Mouse (Mus musculus) R1 (cell line): Measurements from ENCODE around the gene Syf2.
A peak's percentile ranks its signal among the peaks of the same experiment; 100 is the strongest.

Experiments
- DNase-seq: peaks from one replicate; pipeline ENCODE4 v3.0.0-alpha.2; 2018; ENCODE audit warnings: low read depth, low spot score

Syf2 gene

DNA sequence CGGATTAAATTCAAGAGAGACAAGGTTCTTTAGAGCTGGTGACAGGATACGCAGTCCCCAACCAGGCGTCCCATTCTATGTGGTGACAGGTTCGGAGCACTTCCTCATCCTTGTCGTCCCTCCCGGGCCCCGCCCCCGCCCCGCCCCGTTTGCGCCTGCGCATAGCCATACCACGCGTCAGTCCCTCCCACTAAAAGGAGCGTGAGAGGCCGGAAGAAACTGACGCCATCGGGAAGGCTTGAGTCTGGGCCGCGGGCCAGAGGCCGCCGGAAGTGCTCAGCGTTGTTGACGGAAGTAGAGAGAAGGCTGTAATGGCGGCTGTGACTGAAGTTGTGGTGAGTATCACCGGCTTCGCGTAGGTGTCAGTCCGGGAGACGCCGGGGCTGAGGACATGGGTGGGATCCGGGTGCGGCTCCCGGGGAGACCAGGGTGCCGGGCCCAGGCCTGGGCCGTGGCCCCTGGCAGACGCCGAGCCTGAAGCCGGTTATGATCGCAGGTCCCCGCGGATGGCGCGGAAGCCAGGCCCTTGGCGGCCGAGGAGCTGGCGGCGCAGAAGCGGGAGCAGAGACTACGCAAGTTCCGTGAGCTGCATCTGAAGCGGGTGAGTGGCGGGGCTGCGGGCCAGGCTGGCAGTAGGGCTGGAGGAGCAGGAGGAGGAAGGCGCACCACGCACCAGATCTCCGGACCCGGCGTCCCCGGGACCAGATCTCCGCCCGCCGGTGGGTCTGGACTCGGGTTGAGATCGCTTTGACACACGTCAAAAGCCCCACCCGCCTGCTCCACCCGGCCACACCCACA is at the start of gene Syf2:
TSS of gene Syf2 (plus strand) at position 215 of the 798 bp plus-strand sequence.
- peak; percentile 98 for DNase-seq

DNA sequence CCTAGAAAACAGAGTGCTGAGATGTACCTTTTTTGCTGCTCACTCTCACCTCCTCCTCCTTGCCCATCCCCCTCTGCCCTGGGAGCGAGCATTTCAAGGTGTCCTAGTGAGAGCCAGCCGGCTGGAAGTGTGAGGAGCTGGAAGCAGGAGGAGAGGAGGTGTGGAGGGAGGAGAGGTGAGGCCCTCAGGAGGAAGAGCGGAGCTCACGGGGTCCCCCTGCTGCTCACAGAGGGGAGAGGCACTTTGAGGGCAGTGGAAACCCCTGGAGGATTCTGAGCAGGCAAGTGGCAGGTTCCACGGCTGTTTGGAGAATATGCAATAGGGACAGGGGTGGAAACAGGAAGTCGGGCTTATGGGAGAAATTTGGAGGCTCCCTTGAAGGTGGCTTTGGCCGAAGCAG is 47.4 kb upstream of the Syf2 start:
- peak; percentile 89 for DNase-seq

DNA sequence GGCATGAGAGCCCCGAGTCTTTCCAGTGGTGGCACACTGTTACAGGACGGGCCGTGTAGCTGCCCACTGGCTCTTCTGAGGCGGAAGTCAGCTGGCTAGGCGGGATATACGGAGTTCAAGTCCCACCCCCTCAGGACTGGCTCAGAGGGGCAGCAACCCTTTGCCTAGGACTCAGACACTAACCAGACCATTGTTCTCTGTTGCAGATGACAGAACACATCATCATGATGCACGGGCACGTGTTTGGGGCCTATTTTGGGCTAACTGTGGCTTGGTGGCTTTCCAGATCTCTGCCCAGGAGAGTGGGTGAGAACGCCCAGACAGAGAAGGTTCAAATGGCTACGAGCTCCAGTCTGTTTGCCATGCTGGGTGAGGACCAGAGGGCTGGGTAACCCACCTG is 46.9 kb upstream of the Syf2 start:
- DNase-seq: peak; percentile 49

DNA sequence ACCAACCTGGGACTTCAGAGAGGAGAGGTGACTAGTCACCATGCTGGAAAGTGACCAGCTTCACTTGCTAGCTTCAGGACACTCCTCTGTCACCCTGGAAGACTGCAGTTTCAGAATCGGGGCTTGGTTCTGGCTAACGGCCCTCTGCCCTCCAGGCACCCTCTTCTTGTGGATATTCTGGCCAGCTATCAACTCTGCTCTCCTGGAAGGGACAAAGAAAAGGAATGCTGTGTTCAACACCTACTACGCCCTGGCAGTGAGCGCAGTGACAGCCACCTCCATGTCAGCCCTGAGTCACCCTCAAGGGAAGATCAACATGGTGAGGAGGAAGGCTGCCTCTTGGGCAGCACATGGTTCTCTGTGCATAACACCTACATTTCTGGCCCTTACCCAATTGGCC is 46.3 kb upstream of the Syf2 start:
- no peak for DNase-seq

DNA sequence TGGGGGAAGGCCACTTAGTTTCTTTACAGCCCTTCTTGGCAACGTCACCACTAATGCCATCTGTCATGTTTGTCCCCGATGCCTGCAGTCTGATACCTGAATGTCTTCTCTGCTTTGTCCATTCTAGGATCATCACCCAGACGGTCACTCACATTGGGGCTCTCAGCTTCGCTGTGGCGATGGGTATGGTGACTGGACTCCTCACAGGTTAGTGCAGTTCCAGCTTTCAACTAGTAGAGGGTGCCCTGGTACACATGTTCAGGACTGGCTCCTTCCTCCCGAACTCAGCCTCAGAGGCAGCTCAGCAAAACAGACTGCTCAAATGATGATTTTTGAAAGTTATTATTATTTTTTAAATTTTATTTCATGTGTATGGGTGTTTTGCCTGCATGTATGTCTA is 38.6 kb upstream of the Syf2 start:
- no peak for DNase-seq

DNA sequence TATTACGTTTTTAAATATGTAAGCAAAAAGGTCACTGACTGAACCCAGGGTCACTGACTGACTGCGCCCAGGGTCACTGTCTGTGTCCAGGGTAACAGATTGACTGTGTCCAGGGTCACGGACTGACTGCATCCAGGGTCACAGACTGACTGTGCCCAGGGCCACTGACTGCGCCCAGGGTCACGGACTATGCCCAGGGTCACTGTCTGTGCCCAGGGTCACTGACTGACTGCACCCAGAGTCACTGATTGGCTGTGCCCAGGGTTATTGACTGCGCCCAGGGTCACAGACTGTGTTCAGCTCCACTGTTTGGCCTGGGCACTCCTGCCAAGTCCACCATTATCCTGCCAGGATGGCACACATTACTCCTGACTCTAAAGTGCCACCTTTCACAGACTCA is 33.4 kb upstream of the Syf2 start:
- no peak for DNase-seq

DNA sequence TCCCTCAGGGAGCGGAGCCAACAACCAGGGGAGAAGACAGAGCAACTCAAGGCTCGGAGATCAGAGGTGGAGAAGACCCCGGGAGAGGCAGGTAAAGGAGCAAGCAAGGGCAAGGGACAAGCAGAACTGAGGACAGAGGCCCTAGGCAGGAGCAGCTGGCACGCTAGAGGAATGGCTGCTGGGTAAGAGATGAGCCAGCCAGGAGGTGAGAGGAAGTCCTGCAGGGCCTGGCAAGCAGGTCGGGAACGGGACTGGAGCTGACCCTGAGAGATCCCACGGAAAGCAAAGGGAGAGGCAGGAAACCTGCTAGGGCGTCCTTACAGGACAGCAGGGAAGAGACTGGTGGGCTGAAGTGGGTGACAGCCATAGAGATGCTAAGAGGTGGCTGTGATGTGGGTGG is 29.6 kb upstream of the Syf2 start:
- DNase-seq: no peak

DNA sequence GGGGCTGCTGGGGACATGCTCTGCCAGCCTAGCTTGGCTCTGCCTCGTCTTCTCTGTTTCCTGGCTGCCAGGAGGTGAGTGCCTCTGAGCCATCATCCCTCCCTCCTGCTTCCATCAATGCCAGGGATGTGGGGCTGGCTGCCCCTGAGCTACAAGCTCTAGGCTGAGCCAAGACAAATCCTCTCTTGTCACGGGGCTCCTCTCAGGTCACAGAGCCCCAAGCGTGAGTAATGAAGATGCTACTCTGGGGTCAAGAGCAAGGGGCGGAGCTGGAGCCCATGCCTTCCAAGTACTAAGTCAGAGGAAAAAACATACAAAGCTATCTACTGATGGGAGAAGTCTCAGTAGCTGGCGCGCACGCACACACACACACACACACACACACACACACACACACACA is 27.7 kb upstream of the Syf2 start:
- no peak for DNase-seq

DNA sequence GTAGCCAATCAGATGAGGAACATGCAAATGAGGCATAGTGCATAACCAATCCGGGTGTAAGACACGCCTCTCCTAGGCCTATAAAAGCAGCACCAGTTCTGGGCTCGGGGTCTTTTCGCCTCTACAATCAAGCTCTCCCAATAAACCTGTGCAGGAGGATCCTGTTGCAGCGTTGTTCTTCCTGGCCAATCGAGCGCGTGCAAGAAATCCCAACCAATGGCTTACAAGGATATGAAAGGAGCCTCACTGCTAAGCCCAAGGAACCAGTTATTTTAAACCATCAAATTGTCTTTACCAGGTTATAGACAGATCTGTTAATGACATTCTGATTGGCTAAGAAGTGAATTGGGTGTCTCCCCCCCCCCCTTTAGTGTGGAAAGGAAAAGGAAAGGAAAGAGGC is 19.3 kb upstream of the Syf2 start:
- peak; percentile 49 for DNase-seq

DNA sequence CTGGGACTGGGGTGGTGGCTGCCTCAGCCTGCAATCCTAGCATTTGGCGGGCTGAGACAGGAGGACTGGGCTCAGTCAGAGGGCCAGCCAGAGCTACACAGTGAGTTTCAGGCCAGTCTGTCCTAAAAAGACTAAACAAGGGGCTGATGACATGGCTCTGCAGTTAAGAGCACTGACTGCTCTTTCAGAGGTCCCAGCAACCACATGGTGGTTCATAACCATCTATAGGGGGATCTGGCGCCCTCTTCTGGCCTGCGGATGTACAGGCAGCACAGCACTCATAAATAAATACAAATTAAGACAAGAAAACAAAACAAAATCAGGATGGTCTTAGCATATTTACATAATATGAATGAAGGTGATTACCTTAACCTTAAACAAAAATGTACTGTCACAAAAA is 17.3 kb upstream of the Syf2 start:
- peak; percentile 85 for DNase-seq

DNA sequence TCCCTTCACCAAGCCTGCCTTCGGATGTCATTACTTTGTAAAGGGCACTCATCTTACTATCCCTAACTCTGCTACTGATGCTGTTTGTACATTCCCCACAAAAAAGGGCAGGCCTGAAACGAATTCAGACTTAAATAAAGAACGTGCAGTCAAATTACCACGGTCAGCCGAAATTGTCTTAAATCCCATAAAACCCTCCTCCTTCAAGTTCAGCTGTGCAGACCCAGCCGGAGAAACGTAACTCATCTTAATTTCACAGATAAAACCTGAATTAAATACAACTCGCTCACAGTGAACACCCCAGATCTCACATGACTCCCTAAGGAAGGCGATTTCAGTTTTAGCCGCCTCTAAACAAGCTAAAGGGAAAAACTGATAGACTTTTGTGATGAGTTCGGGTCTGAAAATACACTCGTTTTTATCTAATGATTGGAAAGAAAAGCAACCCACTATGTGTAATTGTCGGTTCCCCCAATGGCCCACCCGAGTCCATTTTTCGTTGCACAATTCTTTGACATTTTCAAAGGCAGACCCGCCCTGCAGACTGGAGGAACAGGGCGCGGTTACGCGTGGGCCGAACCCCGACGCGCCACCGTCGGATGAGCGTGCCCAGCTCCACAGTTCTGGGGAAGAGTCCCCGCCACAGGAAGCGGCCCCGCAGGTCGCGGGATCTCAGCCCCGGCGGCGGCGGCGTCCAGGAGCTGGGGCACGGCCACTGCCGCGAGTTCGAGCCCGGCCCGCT is 16.4 kb upstream of the Syf2 start:
- DNase-seq: no peak

DNA sequence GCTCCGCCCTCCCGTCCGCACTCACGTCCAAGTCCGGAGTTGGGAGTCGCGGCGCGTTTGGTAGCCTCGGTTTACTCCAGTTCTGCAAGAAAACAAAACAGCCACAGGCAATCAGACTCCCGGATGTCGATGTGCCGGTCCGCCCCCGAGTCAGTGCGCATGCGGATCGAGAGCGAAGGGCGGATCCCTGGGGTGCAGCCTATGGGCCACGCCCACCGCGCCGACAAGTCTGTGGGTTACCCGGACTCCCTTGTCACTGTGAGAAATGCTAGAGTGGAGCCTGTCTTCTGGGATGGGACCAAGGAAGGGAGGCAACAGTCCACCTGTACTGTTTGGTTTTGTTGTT is 15.9 kb upstream of the Syf2 start, which contains the start of gene Tmem50a:
TSS of gene Tmem50a (minus strand) at position 161 of the 346 bp plus-strand sequence.
- peak; percentile 96 for DNase-seq

DNA sequence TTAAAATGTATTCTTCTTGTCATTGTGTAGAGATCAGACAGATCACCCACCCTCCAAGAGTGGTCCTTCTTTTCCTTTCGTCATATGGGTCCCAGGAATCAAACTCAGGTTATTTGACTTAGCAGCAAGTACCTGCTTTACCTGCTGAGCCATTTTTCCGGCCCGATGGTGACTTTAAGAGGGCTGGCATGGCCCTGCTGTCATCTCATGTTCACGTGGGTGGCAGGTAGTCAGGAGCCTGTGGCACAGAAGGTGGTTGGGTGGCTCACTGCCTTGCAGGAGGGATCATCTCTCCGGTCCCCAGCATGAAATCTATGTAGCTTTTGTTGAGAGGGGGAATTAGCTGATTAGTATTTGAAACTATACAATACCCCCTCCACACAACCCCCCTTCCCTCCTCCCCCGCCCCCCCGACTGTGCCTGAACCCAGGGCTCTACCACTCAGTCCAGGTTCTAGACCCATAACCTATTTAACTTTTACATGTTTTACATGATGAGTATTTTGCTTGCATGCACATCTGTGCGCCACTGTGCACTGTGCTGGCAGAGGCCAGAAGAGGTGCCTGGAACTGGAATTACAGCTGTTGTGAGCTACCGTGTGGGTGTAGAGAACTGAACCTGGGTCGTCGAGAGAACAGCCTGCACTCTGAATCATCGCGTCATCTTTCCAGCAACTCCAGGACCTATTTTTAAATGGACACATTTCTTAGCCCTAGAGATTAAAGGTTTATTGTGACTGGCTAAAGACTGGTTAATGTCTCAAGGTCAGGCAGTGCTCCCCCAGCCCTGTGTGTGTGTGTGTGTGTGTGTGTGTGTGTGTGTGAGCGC is 15.3 kb upstream of the Syf2 start:
- DNase-seq: no peak

DNA sequence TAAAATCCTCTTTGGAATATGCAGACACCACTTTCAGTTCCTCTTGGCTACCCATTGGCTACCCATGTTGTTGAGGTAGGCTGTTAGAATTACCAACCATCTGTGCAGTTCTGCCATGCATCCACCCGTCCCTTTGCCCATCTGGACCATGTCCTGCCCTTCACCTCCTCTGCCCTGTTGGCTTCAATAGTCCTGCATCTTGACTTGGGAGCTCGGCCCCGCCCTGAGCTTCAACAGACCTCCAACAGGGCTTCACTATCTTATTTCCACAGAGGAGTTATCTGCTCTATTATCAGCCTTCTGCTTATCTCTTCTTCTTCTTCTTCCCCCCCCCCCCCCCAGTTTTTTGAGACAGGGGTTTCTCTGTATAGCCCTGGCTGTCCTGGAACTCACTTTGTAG is 13.5 kb upstream of the Syf2 start:
- no peak for DNase-seq

DNA sequence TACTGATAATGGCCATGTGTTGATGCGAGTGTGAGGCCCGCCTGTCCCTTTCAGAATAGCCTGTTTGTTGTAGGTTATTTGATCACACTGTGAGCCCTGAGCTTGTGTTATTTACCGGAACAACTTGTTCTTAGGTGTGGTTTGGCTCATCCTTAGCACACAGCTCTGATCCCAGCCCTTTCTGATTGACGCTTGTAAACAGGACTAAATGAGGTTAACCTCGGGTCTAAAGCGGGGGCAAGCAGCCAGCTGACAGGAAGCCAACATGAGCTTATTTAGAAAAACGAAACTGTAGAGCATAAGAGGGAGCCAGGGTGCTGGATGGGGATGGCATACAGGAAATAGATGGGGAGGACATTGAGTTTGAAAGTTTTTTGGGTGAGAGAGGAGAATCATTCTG is 12.3 kb upstream of the Syf2 start:
- DNase-seq: no peak

DNA sequence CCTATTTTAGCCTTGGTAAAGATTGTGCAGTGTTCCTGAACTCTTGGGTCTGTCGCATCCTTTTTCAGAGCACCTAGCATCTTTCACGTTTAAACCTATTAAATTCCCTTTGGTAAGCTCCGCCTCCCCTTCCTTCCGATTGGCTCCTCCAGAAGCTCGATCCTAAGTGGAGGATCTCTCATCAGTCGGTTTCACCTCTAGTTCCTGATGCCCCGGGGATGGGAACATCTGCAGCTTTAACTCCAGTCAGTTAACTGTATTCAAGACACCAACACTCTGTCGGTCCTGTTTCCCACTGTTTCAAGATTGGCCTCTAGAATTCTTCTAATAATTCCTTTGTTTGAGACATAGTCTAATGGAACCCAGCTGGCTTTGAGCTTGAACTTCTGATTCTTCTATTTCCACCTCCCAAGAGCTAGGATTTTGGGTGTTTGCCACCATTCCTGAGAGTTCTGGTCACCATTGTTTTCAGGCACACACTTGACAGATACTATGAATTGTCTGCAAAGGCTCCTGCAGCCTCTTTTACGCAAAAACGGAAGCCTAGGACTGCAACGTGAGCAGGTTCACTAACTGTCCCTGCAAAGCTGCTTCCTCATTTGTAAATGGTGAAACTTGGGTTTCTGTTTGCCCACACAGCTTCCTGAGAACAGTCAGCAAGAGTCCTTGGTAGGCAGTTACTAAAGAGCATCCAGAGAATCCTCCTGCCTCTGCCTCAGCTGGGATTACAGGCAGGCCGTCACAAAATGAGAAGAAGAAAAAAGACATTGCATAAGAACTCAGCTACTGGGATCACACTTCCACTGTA is 10.8 kb upstream of the Syf2 start:
- peak; percentile 74 for DNase-seq

DNA sequence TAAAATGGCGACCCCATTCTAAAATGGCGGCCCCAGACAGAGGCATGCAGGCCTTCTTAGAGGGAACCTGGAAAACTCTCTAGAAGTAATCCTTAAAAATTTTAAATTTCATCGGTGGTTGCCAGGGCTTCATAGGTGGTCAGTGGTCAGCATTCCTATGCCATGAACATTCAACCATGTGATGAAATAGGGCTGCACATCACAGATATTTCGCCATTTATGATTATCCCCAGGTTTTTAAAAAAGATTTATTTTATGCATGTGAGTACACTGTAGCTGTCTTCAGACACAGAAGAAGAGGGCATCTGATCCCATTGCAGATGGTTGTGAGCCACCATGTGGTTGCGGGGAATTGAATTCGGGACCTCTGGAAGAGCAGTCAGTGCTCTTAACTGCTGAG is 10.1 kb upstream of the Syf2 start:
- no peak for DNase-seq

DNA sequence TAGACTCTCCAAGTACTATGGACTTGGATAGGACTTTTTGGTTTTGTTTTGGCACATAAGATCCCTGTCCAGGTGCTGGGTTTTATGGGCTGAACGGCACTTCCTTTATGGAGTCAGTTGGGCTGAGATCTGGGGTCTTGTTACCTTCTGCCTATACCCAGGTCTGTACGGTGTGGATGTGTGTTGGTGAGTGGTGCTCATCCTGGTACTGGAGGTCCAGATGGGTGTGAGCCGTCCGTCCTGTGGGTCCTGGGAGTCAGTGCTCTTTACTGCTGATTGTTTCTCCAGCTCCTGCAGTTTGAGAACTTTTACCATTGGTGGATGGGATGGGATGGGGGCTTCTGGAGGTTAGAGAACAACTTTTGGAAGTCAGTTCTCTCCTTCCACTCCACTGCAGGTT is 9.0 kb upstream of the Syf2 start:
- DNase-seq: no peak

DNA sequence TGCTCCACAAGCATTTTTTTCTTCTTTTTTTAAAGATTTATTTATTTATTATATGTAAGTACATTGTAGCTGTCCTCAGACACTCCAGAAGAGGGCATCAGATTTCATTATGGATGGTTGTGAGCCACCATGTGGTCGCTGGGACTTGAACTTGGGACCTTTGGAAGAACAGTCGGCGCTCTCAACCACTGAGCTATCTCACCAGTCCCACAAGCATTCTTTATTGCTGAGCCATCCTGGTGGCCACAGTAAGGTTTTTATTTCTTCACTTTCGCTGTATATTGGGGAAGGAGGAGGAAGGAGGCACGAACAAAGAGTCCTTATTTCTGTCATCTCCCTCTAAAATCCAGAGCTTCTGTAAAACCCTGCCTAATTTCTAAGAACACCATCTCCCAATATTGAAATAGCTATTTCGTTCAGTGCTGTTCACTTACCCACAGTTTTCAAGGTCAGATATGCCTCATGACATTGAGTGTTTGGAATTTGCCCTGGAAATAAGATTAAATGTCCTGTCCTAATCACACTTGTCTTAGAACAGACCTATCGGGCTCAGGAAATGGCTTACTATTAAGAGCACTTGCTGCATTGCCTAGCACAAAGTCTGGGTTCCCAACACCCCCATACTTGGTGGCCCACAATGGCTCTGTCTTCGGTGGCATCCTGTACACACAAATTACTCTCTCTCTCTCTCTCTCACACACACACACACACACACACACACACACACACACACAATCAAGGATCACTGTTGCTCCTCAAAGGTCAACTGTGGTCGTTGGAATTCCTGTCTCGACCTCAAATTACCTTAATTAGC is 8.4 kb upstream of the Syf2 start:
- DNase-seq: no peak

DNA sequence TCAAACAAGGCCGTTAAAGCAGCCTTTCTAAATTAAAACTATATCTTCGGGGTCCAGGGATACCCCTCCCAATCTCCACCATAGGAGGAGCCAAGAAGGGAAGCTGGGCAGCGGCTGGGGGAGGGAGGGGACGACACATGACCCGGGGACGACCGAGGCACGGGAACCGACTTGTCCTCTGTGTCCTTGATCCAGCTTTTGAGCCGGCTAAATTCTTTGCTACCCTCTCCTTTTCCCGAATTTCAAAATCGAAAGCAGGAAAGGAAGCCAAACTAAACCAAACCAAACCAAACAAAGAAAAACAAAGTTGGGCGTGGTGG is 7.8 kb upstream of the Syf2 start:
- peak; percentile 73 for DNase-seq
